Mouse (Mus musculus) urinary bladder, adult 18-20 months (tissue): ENCODE results near the gene Pard3b.

Source experiments
- DNase-seq, 2 experiments: peaks; one replicate each; pipeline ENCODE4 v3.0.0; 2022; ENCODE audit warnings: low spot score in 2 of 2, mixed read lengths in 2 of 2

Pard3b gene

GRCm38 (mm10) chr1:62244191-62244984 lies 605.8 kb downstream of the Pard3b start:
- DNase-seq, result no peak

GRCm38 (mm10) chr1:62252432-62252831 lies 613.8 kb downstream of the Pard3b start:
- DNase-seq, result no peak

- no peak for DNase-seq
Measured at GRCm38 (mm10) chr1:62254316-62254715, 615.7 kb downstream of the Pard3b start.

GRCm38 (mm10) chr1:62254888-62255287 lies 616.3 kb downstream of the Pard3b start:
- no peak for DNase-seq

- no peak for DNase-seq
Measured at GRCm38 (mm10) chr1:62276466-62276865, 637.8 kb downstream of the Pard3b start.

- DNase-seq, result no peak
Measured at GRCm38 (mm10) chr1:62278586-62278985, 640.0 kb downstream of the Pard3b start.

- no peak for DNase-seq
Measured at GRCm38 (mm10) chr1:62280586-62280985, 642.0 kb downstream of the Pard3b start.

GRCm38 (mm10) chr1:62282835-62283234 lies 644.2 kb downstream of the Pard3b start:
- no peak for DNase-seq

GRCm38 (mm10) chr1:62283624-62284023 lies 645.0 kb downstream of the Pard3b start:
- DNase-seq, result no peak

- no peak for DNase-seq
Measured at GRCm38 (mm10) chr1:62309376-62309775, 670.8 kb downstream of the Pard3b start.

- DNase-seq, result no peak
Measured at GRCm38 (mm10) chr1:62325237-62325636, 686.6 kb downstream of the Pard3b start.

GRCm38 (mm10) chr1:62327743-62328142 lies 689.1 kb downstream of the Pard3b start:
- DNase-seq, result no peak

- DNase-seq, result no peak
Measured at GRCm38 (mm10) chr1:62328808-62329207, 690.2 kb downstream of the Pard3b start.

GRCm38 (mm10) chr1:62333016-62333415 lies 694.4 kb downstream of the Pard3b start:
- DNase-seq, result no peak

GRCm38 (mm10) chr1:62334196-62334595 lies 695.6 kb downstream of the Pard3b start:
- no peak for DNase-seq

GRCm38 (mm10) chr1:62340261-62340660 lies 701.6 kb downstream of the Pard3b start:
- no peak for DNase-seq

- DNase-seq, result no peak
Measured at GRCm38 (mm10) chr1:62344286-62344685, 705.7 kb downstream of the Pard3b start.

- DNase-seq, result no peak
Measured at GRCm38 (mm10) chr1:62348371-62348770, 709.7 kb downstream of the Pard3b start.

- no peak for DNase-seq
Measured at GRCm38 (mm10) chr1:62355496-62355895, 716.9 kb downstream of the Pard3b start.

GRCm38 (mm10) chr1:62374427-62375050 lies 735.9 kb downstream of the Pard3b start:
- no peak for DNase-seq

- DNase-seq, result no peak
Measured at GRCm38 (mm10) chr1:62378335-62378734, 739.7 kb downstream of the Pard3b start.

- no peak for DNase-seq
Measured at GRCm38 (mm10) chr1:62382807-62383514, 744.3 kb downstream of the Pard3b start.

- DNase-seq, result no peak
Measured at GRCm38 (mm10) chr1:62384241-62384640, 745.6 kb downstream of the Pard3b start.
